Mouse (Mus musculus): ENCODE results near the gene Arntl. TPM values are rescaled to one million over a fixed set of nuclear protein-coding genes. Genes with fewer than 3 reads are reported as not detected.
"Not testable (repeated sequence)": the region's sequence is repeated elsewhere in the genome, so short reads cannot be mapped to it uniquely, and the experiment has no call there.

The Arntl gene
- total and polyA plus RNA-seq, 2 experiments from 2014 or later: 19.8 to 29.9 TPM

GRCm38 (mm10) chr7:113256046-113256445, 48.8 kb downstream of the Arntl start:
- peak; percentile 64 for TF ChIP-seq CTCF (IDR thresholded peaks at IDR 0.05; ENCODE audit: low read depth)
- H3K4me3 ChIP-seq (ENCODE audit: low read length): no peak overlapping the region
- H3K27ac ChIP-seq: no peak overlapping the region
- H3K36me3 ChIP-seq (ENCODE audit: insufficient read depth, low read length): no peaks in the 10 kb centered on the region
- H3K9me3 ChIP-seq (ENCODE audit: low read length): no peaks in the 10 kb centered on the region
- peaks cover 23% of the 10 kb centered on the region for H3K4me1 ChIP-seq (ENCODE audit: insufficient read depth, low read length)
- ATAC-seq (no peak), DNase-seq (ENCODE audit: low spot score) (peak; percentile 60)
- no peaks in the 10 kb centered on the region for H3K27me3 ChIP-seq (ENCODE audit: insufficient read depth, low read length)
- H3K9ac ChIP-seq (replicated peaks; ENCODE audit: low read length): no peak overlapping the region
- H3K4me2 ChIP-seq (ENCODE audit: low read depth, low read length): no peak overlapping the region
- WGBS: 58% methylated on average over 4 of the region's 4 CpGs

GRCm38 (mm10) chr7:113258430-113258829, 51.2 kb downstream of the Arntl start:
- Histone ChIP-seq H3K4me1 (ENCODE audit: insufficient read depth, low read length) (peaks cover under 1% of the 10 kb centered on the region; the same call in 1 of the 2 replicates), H3K9me3 (ENCODE audit: low read length) (no peaks in the 10 kb centered on the region), H3K27me3 (ENCODE audit: insufficient read depth, low read length) (no peaks in the 10 kb centered on the region), H3K4me2 (ENCODE audit: low read depth, low read length) (no peak overlapping the region), H3K36me3 (ENCODE audit: insufficient read depth, low read length) (no peaks in the 10 kb centered on the region), H3K27ac (no peak overlapping the region), H3K4me3 (ENCODE audit: low read length) (no peak overlapping the region), H3K9ac (replicated peaks; ENCODE audit: low read length) (no peak overlapping the region)
- DNase-seq (ENCODE audit: low spot score): no peak
- ATAC-seq: no peak
- WGBS: 70% methylated on average over 4 of the region's 4 CpGs
- peak; percentile 65 for TF ChIP-seq CTCF (IDR thresholded peaks at IDR 0.05; ENCODE audit: low read depth)

GRCm38 (mm10) chr7:113260321-113261167, 53.3 kb downstream of the Arntl start:
- DNase-seq (ENCODE audit: low spot score): peak; percentile 61
- TF ChIP-seq CTCF (IDR thresholded peaks at IDR 0.05; ENCODE audit: low read depth): peak; percentile 42
- no peaks in the 10 kb centered on the region for H3K4me1 ChIP-seq (ENCODE audit: insufficient read depth, low read length)
- WGBS: 54% methylated on average over 21 of the region's 21 CpGs
- no peaks in the 10 kb centered on the region for H3K9me3 ChIP-seq (ENCODE audit: low read length)
- peak; percentile 84 for ATAC-seq
- no peak overlapping the region for H3K4me3 ChIP-seq (ENCODE audit: low read length)
- H3K36me3 ChIP-seq (ENCODE audit: insufficient read depth, low read length): no peaks in the 10 kb centered on the region
- no peaks in the 10 kb centered on the region for H3K27me3 ChIP-seq (ENCODE audit: insufficient read depth, low read length)
- no peak overlapping the region for H3K9ac ChIP-seq (replicated peaks; ENCODE audit: low read length)
- 0 out of 2 replicates have a peak overlapping the region, but pooled peaks have one; percentile 6 for H3K27ac ChIP-seq
- no peak overlapping the region for H3K4me2 ChIP-seq (ENCODE audit: low read depth, low read length)

- Histone ChIP-seq H3K27ac (no peak overlapping the region), H3K4me2 (ENCODE audit: low read depth, low read length) (no peak overlapping the region), H3K36me3 (ENCODE audit: insufficient read depth, low read length) (no peaks in the 10 kb centered on the region), H3K9ac (replicated peaks; ENCODE audit: low read length) (no peak overlapping the region), H3K27me3 (ENCODE audit: insufficient read depth, low read length) (no peaks in the 10 kb centered on the region), H3K4me3 (ENCODE audit: low read length) (no peak overlapping the region), H3K4me1 (ENCODE audit: insufficient read depth, low read length) (no peaks in the 10 kb centered on the region), H3K9me3 (ENCODE audit: low read length) (no peaks in the 10 kb centered on the region)
- TF ChIP-seq CTCF (IDR thresholded peaks at IDR 0.05; ENCODE audit: low read depth): no peak
- WGBS: 86% methylated on average over 3 of the region's 3 CpGs
- ATAC-seq: no peak
- no peak for DNase-seq (ENCODE audit: low spot score)
These were observed 54.4 kb downstream of the Arntl start for GRCm38 (mm10) chr7:113261690-113262089.

- ATAC-seq: not testable (repeated sequence)
These were observed 55.5 kb downstream of the Arntl start for GRCm38 (mm10) chr7:113262510-113263467.

GRCm38 (mm10) chr7:113263990-113264389, 56.7 kb downstream of the Arntl start:
- TF ChIP-seq CTCF (IDR thresholded peaks at IDR 0.05; ENCODE audit: low read depth): no peak
- Histone ChIP-seq H3K9me3 (ENCODE audit: low read length) (no peaks in the 10 kb centered on the region), H3K36me3 (ENCODE audit: insufficient read depth, low read length) (no peaks in the 10 kb centered on the region), H3K27me3 (ENCODE audit: insufficient read depth, low read length) (no peaks in the 10 kb centered on the region), H3K4me2 (ENCODE audit: low read depth, low read length) (no peak overlapping the region), H3K4me3 (ENCODE audit: low read length) (no peak overlapping the region), H3K9ac (replicated peaks; ENCODE audit: low read length) (no peak overlapping the region), H3K4me1 (ENCODE audit: insufficient read depth, low read length) (no peaks in the 10 kb centered on the region), H3K27ac (no peak overlapping the region)
- WGBS: 85% methylated on average over 1 of the region's 1 CpGs
- DNase-seq (ENCODE audit: low spot score) (no peak), ATAC-seq (no peak)

More at GRCm38 (mm10) chr7:113262510-113263467, 55.5 kb downstream of the Arntl start:
- not testable (repeated sequence) for H3K27ac ChIP-seq; H3K4me2 ChIP-seq (ENCODE audit: low read depth, low read length); H3K9me3 ChIP-seq (ENCODE audit: low read length); DNase-seq (ENCODE audit: low spot score); H3K27me3 ChIP-seq (ENCODE audit: insufficient read depth, low read length); H3K4me1 ChIP-seq (ENCODE audit: insufficient read depth, low read length); H3K9ac ChIP-seq (replicated peaks; ENCODE audit: low read length); H3K36me3 ChIP-seq (ENCODE audit: insufficient read depth, low read length); H3K4me3 ChIP-seq (ENCODE audit: low read length)
- 41% methylated on average over 14 of the region's 14 CpGs for WGBS
